Comparison of ENCODE assay signal across 15 mouse cellular contexts in the genomic region with DNA sequence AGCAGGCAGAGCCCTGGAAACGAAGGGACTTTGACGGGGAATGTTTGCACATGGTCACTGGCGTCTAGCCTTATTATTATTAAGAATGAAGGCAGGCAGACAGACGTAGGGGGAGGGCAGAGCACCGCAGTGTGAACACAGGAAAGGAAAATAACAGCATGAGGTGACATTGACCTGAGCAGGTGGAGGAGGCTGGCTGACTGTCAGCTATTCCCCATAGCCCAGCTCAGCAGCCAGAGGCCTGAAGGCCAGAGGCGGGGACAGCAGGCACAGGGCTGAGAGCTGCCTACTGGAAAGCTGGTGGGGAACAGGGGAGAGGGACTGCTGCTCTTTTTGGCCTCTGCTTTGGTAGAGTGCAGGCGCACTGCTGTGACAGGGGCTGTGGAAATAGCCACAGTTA.
DNase-seq lines count a peak whose midpoint lies in the region; ATAC-seq lines count a peak whose summit lies in the region.
"Had no signal": no experiment of that assay in that cellular context is flagged by ENCODE, and none has a peak within 500 bp of the region (broad histone marks: within the 10 kb centered on the region; RNA-seq: fewer than 3 reads in every experiment).

No protein-coding gene starts in this region.

- no peak for DNase-seq in neural tube, embryonic 10.5 days (ENCODE audit: extremely low spot score, low spot score)
- peak; percentile 58 to 63 for DNase-seq in cerebellum, postnatal 36 days
- DNase-seq in adrenal gland, postnatal 25 days = no peak
- no peak for DNase-seq in left cerebral cortex, postnatal 36 days (ENCODE audit: low spot score in 2 of 2)
- DNase-seq: adrenal gland, adult 8-10 months; right cerebral cortex, postnatal 25 days had no signal

- H3K4me1 ChIP-seq in neural tube, embryonic 14.5 days (ENCODE audit: control insufficient read depth, insufficient read depth, low read length) = no peaks in the 10 kb centered on the region; the same call in 1 of the 2 replicates
- H3K4me1 ChIP-seq in hindbrain, embryonic 15.5 days (replicated peaks) = peaks cover 12% of the 10 kb centered on the region
- H3K4me1 ChIP-seq: heart, embryonic 15.5 days; megakaryocyte, embryonic 14.5 days had no signal

- H3K27me3 ChIP-seq in neural tube, embryonic 14.5 days (ENCODE audit: control insufficient read depth, insufficient read depth, low read length) = no peaks in the 10 kb centered on the region
- H3K27me3 ChIP-seq in hindbrain, embryonic 15.5 days = no peaks in the 10 kb centered on the region
- H3K27me3 ChIP-seq: CH12.LX; heart, embryonic 15.5 days; megakaryocyte, embryonic 14.5 days; Patski had no signal

- H3K4me2 ChIP-seq in neural tube, embryonic 14.5 days (ENCODE audit: low read depth, low read length) = no peak overlapping the region
- H3K4me2 ChIP-seq in hindbrain, embryonic 15.5 days = no peak overlapping the region
- H3K4me2 ChIP-seq: heart, embryonic 15.5 days had no signal

- H3K9ac ChIP-seq in neural tube, embryonic 14.5 days (replicated peaks; ENCODE audit: low read depth, low read length) = no peak overlapping the region
- no peak overlapping the region for H3K9ac ChIP-seq in hindbrain, embryonic 15.5 days
- H3K9ac ChIP-seq: heart, embryonic 15.5 days; liver, postnatal 0 days had no signal

- WGBS in neural tube, embryonic 14.5 days = 36% methylated on average over 7 of the region's 7 CpGs
- WGBS in hindbrain, embryonic 15.5 days = 24% methylated on average over 7 of the region's 7 CpGs

- H3K9me3 ChIP-seq in neural tube, embryonic 14.5 days (ENCODE audit: control insufficient read depth, low read length) = no peaks in the 10 kb centered on the region
- no peaks in the 10 kb centered on the region for H3K9me3 ChIP-seq in hindbrain, embryonic 15.5 days
- H3K9me3 ChIP-seq: heart, embryonic 15.5 days had no signal

- intact Hi-C loops in left cerebral cortex, postnatal 36 days (cut with DNase I) = no loop called here

- 0 out of 2 replicates have a peak, but pooled peaks have one; percentile 21 for ATAC-seq in neural tube, embryonic 14.5 days (ENCODE audit: low read depth)
- ATAC-seq in hindbrain, embryonic 15.5 days (ENCODE audit: low FRiP score, low read depth) = peak; percentile 73
- ATAC-seq in megakaryocyte progenitor cell, adult 5-6 weeks (replicated peaks; ENCODE audit: poor library complexity) = no peak
- ATAC-seq: liver, postnatal 0 days; Patski had no signal

- H3K27ac ChIP-seq in neural tube, embryonic 14.5 days (ENCODE audit: low read depth, low read length) = no peak overlapping the region
- H3K27ac ChIP-seq in hindbrain, embryonic 15.5 days (replicated peaks) = no peak overlapping the region
- H3K27ac ChIP-seq: heart, embryonic 15.5 days had no signal

- no peaks in the 10 kb centered on the region for H3K36me3 ChIP-seq in neural tube, embryonic 14.5 days (ENCODE audit: control insufficient read depth, insufficient read depth, low read length)
- no peaks in the 10 kb centered on the region for H3K36me3 ChIP-seq in hindbrain, embryonic 15.5 days
- H3K36me3 ChIP-seq: heart, embryonic 15.5 days had no signal

- no peak overlapping the region for H3K4me3 ChIP-seq in neural tube, embryonic 14.5 days (ENCODE audit: low read depth, low read length)
- no peak overlapping the region for H3K4me3 ChIP-seq in hindbrain, embryonic 15.5 days
- H3K4me3 ChIP-seq: erythroblast, embryonic 14.5 days; heart, embryonic 15.5 days; megakaryocyte, embryonic 14.5 days had no signal

Comparison
In these comparisons a context has a peak if more than half of its experiments do, and no peak if none do; other contexts are left out.
1. DNase-seq: peak in cerebellum, postnatal 36 days (2 of 2); none in neural tube, embryonic 10.5 days (single experiment), adrenal gland, postnatal 25 days (single experiment) and left cerebral cortex, postnatal 36 days (0 of 2).